Mouse (Mus musculus): ENCODE measurements around the gene Fcf1.

DNA sequence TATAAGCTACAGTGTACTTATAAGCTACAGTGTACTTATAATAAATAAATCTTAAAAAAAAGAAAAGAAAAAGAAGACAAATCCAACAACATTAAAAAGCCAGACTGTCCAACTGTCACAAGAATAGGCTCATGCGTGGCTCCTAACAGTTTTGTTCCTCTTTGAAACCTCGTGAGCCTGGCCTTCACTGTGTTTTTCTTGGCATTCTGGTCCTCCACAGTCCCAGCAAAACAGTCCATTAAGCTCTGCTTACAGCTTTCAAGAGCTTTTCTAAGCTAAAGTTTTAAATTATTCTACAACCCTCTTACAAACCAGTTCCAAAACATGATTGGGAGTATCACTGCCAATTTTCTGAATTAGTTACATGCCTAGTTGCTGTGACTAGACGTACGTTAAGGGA lies 18.8 kb downstream of the Fcf1 start:
- TF ChIP-seq CTCF (IDR thresholded peaks at IDR 0.05; ENCODE audit: extremely low read depth, insufficient read depth, low read length), result no peak
- no peak for TF ChIP-seq POLR2A (IDR thresholded peaks at IDR 0.05; ENCODE audit: extremely low read depth, insufficient read depth, low read length)

All from cortical plate, adult 2 months (tissue).